Mouse (Mus musculus): ENCODE measurements around the gene Pde9a.
A peak's percentile ranks its signal among the peaks of the same experiment; 100 is the strongest.
"Not testable (repeated sequence)": the region's sequence is repeated elsewhere in the genome, so short reads cannot be mapped to it uniquely, and the experiment has no call there.

Pde9a gene

DNA sequence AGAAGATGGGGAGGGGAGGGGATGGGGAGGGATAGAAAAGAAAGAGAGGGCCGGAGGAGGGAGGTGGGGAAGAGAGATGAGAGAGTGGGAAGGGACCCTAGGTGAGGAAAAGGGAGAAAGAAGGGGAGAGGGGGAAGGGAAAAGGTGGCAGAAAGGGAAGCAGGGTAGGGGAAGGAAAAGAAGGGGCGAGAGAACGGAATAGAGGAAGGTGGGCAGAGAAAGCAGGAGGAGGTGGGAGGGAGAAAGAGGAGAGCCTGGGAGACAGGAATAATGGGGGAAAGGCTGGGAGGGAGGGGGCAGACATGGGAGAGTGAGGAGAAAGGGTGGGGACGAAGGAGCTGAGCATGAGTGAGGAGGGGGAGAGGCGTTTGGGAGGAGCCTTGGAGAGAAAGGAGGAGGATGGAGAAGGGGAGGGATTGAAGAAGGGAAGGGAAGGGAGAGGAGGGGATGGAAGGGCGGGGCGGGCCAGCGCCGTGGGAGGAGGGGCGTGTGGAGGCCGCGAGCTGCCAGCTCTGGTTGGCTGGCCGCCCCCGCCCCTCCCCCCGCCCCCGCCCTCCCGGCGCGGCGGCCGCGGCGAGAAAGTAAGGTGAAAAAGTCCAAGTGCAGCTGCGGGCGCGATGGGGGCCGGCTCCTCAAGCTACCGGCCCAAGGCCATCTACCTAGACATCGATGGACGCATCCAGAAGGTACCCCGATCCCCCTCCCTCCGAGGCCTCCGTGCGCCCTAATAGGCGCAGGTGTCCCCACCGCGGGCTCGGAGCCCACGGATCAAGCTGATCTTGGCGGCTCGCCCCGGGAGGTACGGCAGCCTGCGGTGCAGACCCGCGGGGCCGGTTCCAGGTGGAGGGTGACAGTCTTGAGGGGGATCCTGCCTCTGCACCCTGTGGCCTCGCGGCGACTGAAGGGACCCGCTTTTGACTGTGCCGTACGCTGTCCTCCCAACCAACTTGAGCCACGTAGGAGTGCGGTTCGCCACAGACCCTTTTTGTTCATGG lies at the start of gene Pde9a:
Pde9a (plus strand) TSS at position 540 of the 995 bp plus-strand sequence.
- peak; percentile 18 to 61 for DNase-seq (ENCODE audit: low spot score in 2 of 2)

DNA sequence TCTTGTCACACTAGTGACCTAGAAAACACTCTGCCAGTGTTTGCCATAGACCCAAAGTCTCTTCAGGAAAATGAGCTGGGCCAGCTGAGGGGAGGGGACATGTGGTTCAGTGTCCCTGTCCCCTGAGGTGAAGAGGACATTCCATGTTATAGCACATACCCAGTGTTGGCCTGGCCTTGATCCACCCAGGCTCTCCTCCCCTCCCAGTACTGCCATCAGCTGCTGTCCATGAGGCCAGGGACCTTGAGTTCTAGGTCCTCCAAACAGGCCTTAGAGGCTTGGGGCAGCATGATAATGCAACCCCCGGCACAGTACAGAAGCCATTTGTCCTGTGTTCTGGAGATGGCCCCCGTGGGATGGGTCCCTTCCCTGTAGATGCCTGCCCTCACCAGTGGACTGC lies 46.2 kb upstream of the Pde9a start:
- DNase-seq (ENCODE audit: low spot score in 2 of 2): no peak

DNA sequence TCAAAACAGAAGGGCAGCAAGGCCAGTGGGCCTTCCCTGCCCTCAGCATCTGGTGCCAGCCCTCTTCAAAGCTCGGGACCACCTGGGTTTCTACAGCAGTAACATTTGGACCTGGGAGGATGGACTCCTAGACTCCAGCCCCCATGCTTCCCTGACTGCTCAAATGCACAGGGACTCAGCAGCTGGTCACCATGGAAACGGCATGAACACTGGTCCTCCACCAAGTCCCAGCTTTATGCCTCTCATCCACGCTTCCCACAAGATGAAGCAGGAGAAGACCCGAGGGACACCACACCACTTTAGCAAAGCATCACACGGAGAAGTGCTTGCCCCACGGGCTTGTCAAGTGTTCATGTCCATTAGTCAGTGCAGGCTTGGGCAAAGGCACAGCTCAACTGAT lies 43.8 kb upstream of the Pde9a start:
- no peak for DNase-seq (ENCODE audit: low spot score in 2 of 2)

GRCm38 (mm10) chr17:31344172-31344801 lies 41.7 kb upstream of the Pde9a start:
- DNase-seq (ENCODE audit: low spot score in 2 of 2): peak; percentile 67 to 90

- no peak for DNase-seq (ENCODE audit: low spot score in 2 of 2)
These were observed 41.2 kb upstream of the Pde9a start for GRCm38 (mm10) chr17:31344816-31345215.

GRCm38 (mm10) chr17:31348129-31348528 lies 37.9 kb upstream of the Pde9a start:
- no peak for DNase-seq (ENCODE audit: low spot score in 2 of 2)

DNA sequence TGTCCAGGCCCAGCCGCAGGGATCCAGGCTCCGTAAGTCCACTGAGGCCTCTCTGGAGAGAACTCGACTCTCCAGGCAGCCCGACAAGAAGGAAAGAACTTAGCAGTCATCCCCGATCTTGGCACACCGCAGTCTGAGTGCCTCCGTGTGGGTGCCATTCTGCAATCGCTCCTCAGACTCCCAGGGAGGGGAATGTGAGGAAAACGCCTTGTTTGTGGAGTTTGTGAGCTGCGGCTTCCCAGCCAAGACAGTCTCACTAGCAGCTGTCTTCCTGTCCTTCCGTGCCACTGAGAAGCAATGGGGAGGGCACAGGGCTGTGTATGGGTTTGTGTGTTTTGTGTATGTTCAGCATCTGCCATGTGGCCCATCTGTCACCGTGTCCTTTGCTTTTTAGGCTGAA lies 36.6 kb upstream of the Pde9a start:
- no peak for DNase-seq (ENCODE audit: low spot score in 2 of 2)

- no peak for DNase-seq (ENCODE audit: low spot score in 2 of 2)
These were observed 34.0 kb upstream of the Pde9a start for GRCm38 (mm10) chr17:31351984-31352383.

DNA sequence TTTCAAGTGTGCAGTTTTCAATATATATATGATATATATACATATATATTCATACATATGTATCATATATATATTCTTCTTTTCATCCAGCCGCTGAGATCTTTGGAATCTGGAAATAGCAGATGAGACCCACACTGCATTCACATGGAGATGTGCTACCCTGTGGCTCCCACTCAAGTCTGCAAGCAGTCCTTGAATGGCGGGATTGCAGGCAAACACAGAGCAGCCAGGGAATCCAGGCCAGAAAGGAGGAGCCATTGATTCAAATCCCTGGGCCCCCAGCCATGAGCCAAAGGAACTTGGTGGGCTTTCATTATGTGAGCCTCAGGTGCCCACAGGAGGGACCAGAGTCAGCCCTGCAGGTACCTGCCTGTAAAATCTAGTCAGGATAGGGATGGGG lies 32.8 kb upstream of the Pde9a start:
- DNase-seq (ENCODE audit: low spot score in 2 of 2): no peak

DNA sequence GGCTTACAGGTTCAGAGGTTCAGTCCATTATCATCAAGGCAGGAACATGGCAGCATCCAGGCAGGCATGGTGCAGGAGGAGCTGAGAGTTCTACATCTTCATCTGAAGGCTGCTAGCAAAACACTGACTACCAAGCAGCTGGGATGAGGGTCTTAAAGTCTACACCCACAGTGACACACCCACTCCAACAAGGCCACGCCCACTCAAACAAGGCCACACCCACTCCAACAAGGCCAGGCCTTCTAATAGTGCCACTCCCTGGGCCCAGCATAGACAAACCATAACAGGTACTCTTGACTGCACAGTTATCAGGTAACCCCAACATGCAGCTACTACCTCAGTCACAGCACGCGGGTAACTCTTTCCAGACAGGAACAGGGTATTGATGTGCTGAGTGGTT lies 31.3 kb upstream of the Pde9a start:
- not testable (repeated sequence) for DNase-seq (ENCODE audit: low spot score in 2 of 2)

DNA sequence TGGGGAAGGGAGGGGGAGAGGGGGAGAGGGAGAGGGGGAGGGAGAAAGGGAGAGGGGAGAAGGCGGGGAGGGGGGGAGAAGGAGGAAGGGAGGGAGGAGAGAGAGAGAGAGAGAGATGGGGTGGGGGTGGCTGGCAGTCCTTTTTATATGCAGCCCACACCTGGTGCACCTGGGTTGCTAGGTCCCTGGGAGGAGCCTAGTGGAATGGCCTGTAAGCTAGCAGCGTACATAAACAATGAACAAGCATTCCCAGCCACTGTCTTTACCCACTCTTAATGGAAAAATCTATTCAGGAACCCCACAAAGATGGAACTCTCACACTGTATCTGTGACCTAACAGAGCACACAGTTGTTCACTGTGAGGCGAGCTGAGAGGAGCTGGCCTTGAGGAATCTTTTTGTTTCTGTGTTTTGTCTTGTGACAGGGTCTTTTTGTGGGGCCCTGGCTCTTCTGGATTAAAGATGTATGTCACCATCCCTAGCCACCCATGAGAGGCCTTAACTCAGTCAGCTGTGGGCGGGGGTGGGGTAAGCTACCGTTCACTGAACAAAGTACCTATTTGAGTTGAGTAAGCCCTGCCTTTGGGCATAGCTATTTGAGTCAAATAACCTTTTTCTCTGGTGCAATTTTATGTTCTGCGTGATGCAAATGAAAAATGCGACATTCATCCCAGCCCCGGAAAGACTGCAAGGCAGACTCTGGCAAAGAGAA lies 30.1 kb upstream of the Pde9a start:
- no peak for DNase-seq (ENCODE audit: low spot score in 2 of 2)

DNA sequence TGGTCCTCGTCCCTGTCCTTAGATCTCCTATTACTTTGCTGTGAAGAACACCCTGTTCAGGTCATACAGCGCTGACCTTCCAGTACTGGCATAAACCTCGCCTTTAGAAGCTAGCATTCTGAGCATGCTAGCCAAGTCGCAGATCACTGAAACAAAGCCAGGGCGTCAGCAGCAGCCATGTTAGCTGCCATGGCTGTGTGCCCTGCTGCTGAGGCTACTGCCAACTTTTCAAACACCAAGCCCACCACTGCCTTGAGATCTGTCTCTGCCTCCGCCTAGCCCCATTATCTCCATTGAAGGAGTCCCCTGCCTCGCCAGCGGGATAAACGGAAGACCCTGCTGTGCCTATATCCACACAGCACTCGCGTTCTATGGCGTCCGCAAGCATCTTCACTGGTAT lies 25.4 kb upstream of the Pde9a start:
- no peak for DNase-seq (ENCODE audit: low spot score in 2 of 2)

DNA sequence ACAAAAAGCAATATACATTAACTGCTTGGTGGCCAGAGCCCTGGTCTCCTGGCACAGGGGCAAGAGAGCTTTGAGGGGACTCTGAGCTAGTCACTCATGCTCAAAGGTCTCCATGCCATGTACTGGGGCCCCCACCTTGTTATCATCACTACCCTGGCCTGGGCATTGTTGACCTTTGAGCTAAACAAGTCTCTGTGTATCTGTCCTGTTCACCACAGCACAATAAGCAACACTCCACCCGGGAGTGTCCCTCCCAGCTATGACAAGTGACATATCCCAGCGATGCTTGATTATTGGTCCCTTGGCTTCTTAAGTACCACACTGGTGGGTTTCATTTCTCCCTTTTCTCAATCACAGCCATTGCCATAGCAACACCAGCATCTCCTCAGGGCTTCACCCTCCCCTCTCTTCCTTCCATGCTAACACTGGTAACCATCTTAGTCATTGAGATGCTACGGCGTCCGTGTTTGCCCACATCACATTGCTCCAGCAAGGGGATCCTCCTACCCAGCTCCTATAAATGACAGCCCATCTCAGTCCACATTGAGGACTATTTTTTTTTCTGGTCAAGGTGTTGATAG lies 20.3 kb upstream of the Pde9a start:
- DNase-seq (ENCODE audit: low spot score in 2 of 2): no peak

DNA sequence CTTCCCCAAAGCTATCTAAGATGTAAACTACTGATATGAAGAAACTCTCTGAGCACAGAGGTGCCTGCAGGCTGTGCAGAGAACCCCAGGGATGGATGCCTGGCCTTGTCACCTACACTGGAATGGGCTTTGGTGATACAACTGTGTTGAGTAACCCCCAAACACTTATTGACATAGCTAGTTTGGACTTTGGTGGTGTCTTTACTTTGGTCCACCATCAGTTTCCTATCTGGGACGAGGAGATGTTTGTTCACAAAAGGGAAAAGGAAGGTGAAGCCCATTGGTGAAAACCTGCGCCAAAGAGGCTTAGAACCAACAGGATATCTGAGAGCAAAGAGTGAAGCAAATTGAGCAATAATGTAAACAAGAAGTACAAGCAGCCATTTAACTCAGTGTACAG lies 15.8 kb upstream of the Pde9a start:
- no peak for DNase-seq (ENCODE audit: low spot score in 2 of 2)

DNA sequence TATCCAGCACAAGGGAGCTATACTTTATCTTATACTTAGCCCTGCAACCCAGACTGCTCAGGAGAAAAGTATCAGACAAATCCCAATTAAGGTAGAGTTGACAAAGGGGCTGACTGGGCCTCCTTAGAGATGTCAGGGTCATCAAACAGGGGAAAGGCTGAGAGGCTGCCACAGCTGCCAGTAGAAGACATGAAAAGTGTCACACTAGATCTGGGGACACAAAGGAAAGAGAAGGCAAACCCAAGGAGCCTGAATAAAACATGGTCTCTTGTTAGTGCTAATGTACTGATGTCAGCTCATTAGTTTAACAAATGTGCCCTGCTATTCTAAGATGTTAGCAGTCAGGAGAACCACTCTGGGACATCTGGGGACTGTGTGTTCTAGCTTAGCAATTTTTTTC lies 15.1 kb upstream of the Pde9a start:
- DNase-seq (ENCODE audit: low spot score in 2 of 2): no peak

- DNase-seq (ENCODE audit: low spot score in 2 of 2): peak; percentile 35 to 71
These were observed 8.0 kb upstream of the Pde9a start for GRCm38 (mm10) chr17:31377961-31378360.

GRCm38 (mm10) chr17:31378361-31378761 lies 7.6 kb upstream of the Pde9a start:
- no peak for DNase-seq (ENCODE audit: low spot score in 2 of 2)

GRCm38 (mm10) chr17:31379086-31379485 lies 6.9 kb upstream of the Pde9a start:
- no peak for DNase-seq (ENCODE audit: low spot score in 2 of 2)

DNA sequence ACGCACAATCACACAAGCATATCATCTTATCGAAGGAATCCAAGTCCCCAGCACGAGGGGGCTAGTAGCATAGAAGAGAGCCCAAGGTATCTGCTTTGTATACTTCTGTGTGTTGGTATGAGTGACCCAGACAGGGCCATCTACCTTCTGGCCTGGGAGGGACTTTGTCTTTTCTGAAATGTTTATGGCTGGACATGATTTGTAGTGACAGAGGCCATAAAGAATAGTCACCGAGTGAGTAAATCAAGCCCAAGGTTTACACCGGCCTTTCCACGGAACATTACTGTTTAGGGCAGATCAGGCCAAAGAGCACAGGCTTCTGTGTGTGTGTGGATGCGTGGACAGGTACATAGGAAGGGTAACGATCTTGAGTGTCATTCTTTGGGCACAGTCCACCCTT lies 6.1 kb upstream of the Pde9a start:
- DNase-seq (ENCODE audit: low spot score in 2 of 2): no peak

DNA sequence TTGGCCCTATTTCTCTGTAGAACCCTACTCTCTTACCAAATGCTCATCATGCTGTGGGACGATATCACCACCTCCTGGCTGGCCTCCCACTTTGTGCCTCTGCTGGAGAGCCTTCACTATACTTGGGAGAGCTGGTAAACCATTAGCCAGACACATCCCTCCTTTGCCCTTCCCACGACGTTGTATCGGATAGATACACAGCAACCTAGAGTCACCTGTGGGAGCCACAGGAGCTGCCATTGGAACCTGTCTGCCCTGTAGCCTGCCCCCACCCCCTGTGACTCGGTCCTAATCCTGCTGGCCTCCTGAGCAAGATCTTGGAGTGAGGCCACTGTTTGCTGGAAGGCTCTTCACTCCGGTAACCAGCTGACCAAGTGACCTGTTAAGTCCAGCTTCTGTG lies 2.7 kb upstream of the Pde9a start:
- DNase-seq (ENCODE audit: low spot score in 2 of 2): no peak

- DNase-seq (ENCODE audit: low spot score in 2 of 2): no peak
These were observed 912 bp upstream of the Pde9a start for GRCm38 (mm10) chr17:31384968-31385627.
